Comparison of ENCODE assay signal across 9 mouse cellular contexts in genomic region chr1:135800192-135800950, GRCm38 (mm10). TPM values are rescaled to one million over a fixed set of nuclear protein-coding genes. Genes with fewer than 3 reads are reported as not detected.
DNase-seq lines count a peak whose midpoint lies in the region; ATAC-seq and TF ChIP-seq lines count a peak whose summit lies in the region.
"Had no signal": no experiment of that assay in that cellular context is flagged by ENCODE, and none has a peak within 500 bp of the region (broad histone marks: within the 10 kb centered on the region; RNA-seq: fewer than 3 reads in every experiment).

No protein-coding gene starts in this region.

- WGBS in heart, embryonic 13.5 days = 6% methylated on average over 8 of the region's 8 CpGs
- 57% methylated on average over 8 of the region's 8 CpGs for WGBS in hindbrain, embryonic 10.5 days
- WGBS in liver, embryonic 13.5 days (ENCODE audit: insufficient replicate concordance) = 26% methylated on average over 8 of the region's 8 CpGs

- H3K36me3 ChIP-seq in heart, embryonic 13.5 days = peaks cover 36% of the 10 kb centered on the region
- peaks cover 0 to 4% of the 10 kb centered on the region in 2 experiments; a peak in 2 of 4 replicates for H3K36me3 ChIP-seq in MEL (ENCODE audit: control insufficient read depth in 1 of 2, insufficient read depth in 2 of 2, low read length in 2 of 2)
- H3K36me3 ChIP-seq in hindbrain, embryonic 10.5 days = no peaks in the 10 kb centered on the region
- H3K36me3 ChIP-seq in liver, embryonic 13.5 days = no peaks in the 10 kb centered on the region

- TF ChIP-seq EP300 in MEL (IDR thresholded peaks at IDR 0.05; ENCODE audit: low read depth in 1 of 2, low read length in 2 of 2) = peak in 1 of 2 experiments; percentile 57; a peak in 3 of 4 replicates

- peak overlapping the region; percentile 67 for H3K4me3 ChIP-seq in heart, embryonic 13.5 days
- no peak overlapping the region for H3K4me3 ChIP-seq in MEL (ENCODE audit: control insufficient read depth in 1 of 2, insufficient read depth in 1 of 2, low read depth in 2 of 2, low read length in 2 of 2)
- H3K4me3 ChIP-seq in hindbrain, embryonic 10.5 days = no peak overlapping the region
- H3K4me3 ChIP-seq in liver, embryonic 13.5 days (replicated peaks) = no peak overlapping the region

- H3K9ac ChIP-seq in heart, embryonic 13.5 days = peak overlapping the region; percentile 93
- H3K9ac ChIP-seq in MEL (ENCODE audit: control insufficient read depth, low read depth, low read length, poor library complexity, severe bottlenecking) = no peak overlapping the region
- no peak overlapping the region for H3K9ac ChIP-seq in liver, embryonic 13.5 days

- no peak for TF ChIP-seq RAD21 in MEL (IDR thresholded peaks at IDR 0.05; ENCODE audit: low read depth, low read length)

- H3K4me2 ChIP-seq in heart, embryonic 13.5 days = peak overlapping the region; percentile 78
- H3K4me2 ChIP-seq in liver, embryonic 13.5 days = no peak overlapping the region

- peak overlapping the region; percentile 99 for H3K27ac ChIP-seq in heart, embryonic 13.5 days (replicated peaks)
- H3K27ac ChIP-seq in MEL (ENCODE audit: control insufficient read depth, low read depth, low read length) = no peak overlapping the region
- H3K27ac ChIP-seq in hindbrain, embryonic 10.5 days = peak overlapping the region; percentile 43
- no peak overlapping the region for H3K27ac ChIP-seq in liver, embryonic 13.5 days

- H3K27me3 ChIP-seq in heart, embryonic 13.5 days (replicated peaks) = no peaks in the 10 kb centered on the region
- H3K27me3 ChIP-seq in MEL (ENCODE audit: control insufficient read depth in 1 of 2, insufficient read depth in 2 of 2, low read length in 2 of 2) = no peaks in the 10 kb centered on the region; a peak in 2 of 4 replicates
- H3K27me3 ChIP-seq in hindbrain, embryonic 10.5 days (ENCODE audit: insufficient read depth, poor library complexity, severe bottlenecking) = peaks cover 33% of the 10 kb centered on the region
- peaks cover 16% of the 10 kb centered on the region for H3K27me3 ChIP-seq in liver, embryonic 13.5 days

- no peaks in the 10 kb centered on the region for H3K79me2 ChIP-seq in MEL (ENCODE audit: control insufficient read depth, insufficient read depth, low read length, poor library complexity)

- TF ChIP-seq CTCF in MEL (IDR thresholded peaks at IDR 0.05 in 2 of 3, conservative IDR thresholded peaks at IDR 0.05 in 1 of 3; ENCODE audit: control insufficient read depth in 1 of 3, insufficient read depth in 1 of 3, low read depth in 2 of 3, low read length in 3 of 3, poor library complexity in 1 of 3, severe bottlenecking in 1 of 3) = no peak

- TF ChIP-seq POLR2A in MEL (IDR thresholded peaks at IDR 0.05; ENCODE audit: control insufficient read depth in 1 of 2, insufficient read depth in 1 of 2, low read depth in 1 of 2, low read length in 2 of 2, poor library complexity in 1 of 2) = no peak

- no peaks in the 10 kb centered on the region for H3K9me3 ChIP-seq in heart, embryonic 13.5 days
- H3K9me3 ChIP-seq in MEL (replicated peaks; ENCODE audit: insufficient read depth, low read length) = no peaks in the 10 kb centered on the region
- H3K9me3 ChIP-seq in hindbrain, embryonic 10.5 days = no peaks in the 10 kb centered on the region
- H3K9me3 ChIP-seq in liver, embryonic 13.5 days (replicated peaks) = no peaks in the 10 kb centered on the region

- peaks cover 94% of the 10 kb centered on the region for H3K4me1 ChIP-seq in heart, embryonic 13.5 days
- H3K4me1 ChIP-seq in MEL (ENCODE audit: control insufficient read depth in 1 of 2, insufficient read depth in 2 of 2, low read length in 2 of 2) = peaks cover 0 to 15% of the 10 kb centered on the region in 2 experiments; a peak in 2 of 4 replicates
- H3K4me1 ChIP-seq in hindbrain, embryonic 10.5 days (replicated peaks) = peaks cover 20% of the 10 kb centered on the region
- peaks cover 25% of the 10 kb centered on the region for H3K4me1 ChIP-seq in liver, embryonic 13.5 days (replicated peaks)

- no peak for DNase-seq in heart, adult 9 months (ENCODE audit: low spot score in 2 of 2)
- peak; percentile 41 for DNase-seq in MEL (ENCODE audit: low read depth, low spot score)
- DNase-seq in hindbrain, embryonic 10.5 days (ENCODE audit: low spot score) = no peak
- DNase-seq in liver, embryonic 13.5 days = no peak
- no peak for DNase-seq in right cerebral cortex, adult 18-20 months
- no peak for DNase-seq in adrenal gland, adult 2 months
- DNase-seq in ovary, postnatal 36 days (ENCODE audit: low spot score) = no peak

- peak; percentile 87 for ATAC-seq in heart, embryonic 13.5 days (ENCODE audit: extremely low read depth, insufficient number of reproducible peaks, low FRiP score, low TSS enrichment)
- ATAC-seq in liver, embryonic 13.5 days (ENCODE audit: low read depth) = peak; percentile 54; the same call in 1 of the 2 replicates
- ATAC-seq: inflammation-experienced regulatory T-cells, adult 6 months had no signal

TF ChIP-seq in MEL, 35 proteins besides CTCF, POLR2A, EP300 and RAD21:
- no peak for TF ChIP-seq KAT2A (conservative IDR thresholded peaks at IDR 0.05; ENCODE audit: low read depth, low read length)
- TF ChIP-seq ZKSCAN1 (IDR thresholded peaks at IDR 0.05; ENCODE audit: low read depth, low read length) = no peak
- TF ChIP-seq JUND (IDR thresholded peaks at IDR 0.05; ENCODE audit: low read depth, low read length) = no peak
- TF ChIP-seq GATA1 (IDR thresholded peaks at IDR 0.05; ENCODE audit: low read depth, low read length) = 0 out of 2 replicates have a peak, but pooled peaks have one; percentile 22
- no peak for TF ChIP-seq TBP (IDR thresholded peaks at IDR 0.05; ENCODE audit: low read depth, low read length)
- no peak for TF ChIP-seq MAZ (IDR thresholded peaks at IDR 0.05; ENCODE audit: low read depth, low read length)
- no peak for TF ChIP-seq MXI1 (IDR thresholded peaks at IDR 0.05; ENCODE audit: low read depth, low read length)
- no peak for TF ChIP-seq MAX (IDR thresholded peaks at IDR 0.05; ENCODE audit: low read length)
- TF ChIP-seq TCF12 (IDR thresholded peaks at IDR 0.05; ENCODE audit: low read depth, low read length) = 0 out of 2 replicates have a peak, but pooled peaks have one; percentile 29
- no peak for TF ChIP-seq MYB (IDR thresholded peaks at IDR 0.05; ENCODE audit: low read depth, low read length)

RNA-seq across cellular contexts. Expression of gene Lad1, which starts 18.0 kb away (rescaled TPM):
- 4.0 and 4.4 TPM in 2 replicates for polyA plus RNA-seq in heart, embryonic 13.5 days (2015; fragmentation: Nextera tagmentation; extraction: Ambion mirVana)
- not detected in 2 replicates for total RNA-seq in MEL (2012; rRNA removed)
- polyA plus RNA-seq in MEL (2012; ENCODE audit: insufficient read depth in 1 of 2, insufficient read length in 2 of 2, low read depth in 1 of 2, low replicate concordance in 2 of 2, missing spikeins in 1 of 2) = not detected
- 1.0 and 3.9 TPM in 2 replicates for polyA plus RNA-seq in hindbrain, embryonic 10.5 days (2016; fragmentation: Nextera tagmentation; extraction: Ambion mirVana)
- polyA plus RNA-seq in liver, embryonic 13.5 days (2015; fragmentation: Nextera tagmentation; extraction: Ambion mirVana) = 0.16 and 0.68 TPM in 2 replicates
- total RNA-seq in adrenal gland, adult 2 months (2021) = under 1 TPM; 0.14 to 0.17 TPM
- polyA plus RNA-seq in adrenal gland, adult 2 months (2012; rRNA removed) = 0.38 and 0.40 TPM in 2 replicates

RNA-seq across cellular contexts. Expression of gene Tnni1, which starts 21.1 kb away (rescaled TPM):
- 3,602 and 4,207 TPM in 2 replicates for polyA plus RNA-seq in heart, embryonic 13.5 days (2015; fragmentation: Nextera tagmentation; extraction: Ambion mirVana)
- total RNA-seq in MEL (2012; rRNA removed) = not detected in 2 replicates
- polyA plus RNA-seq in MEL (2012; ENCODE audit: insufficient read depth in 1 of 2, insufficient read length in 2 of 2, low read depth in 1 of 2, low replicate concordance in 2 of 2, missing spikeins in 1 of 2) = under 1 TPM in 1 of 2 experiments, not detected in 1; 0.15 TPM
- polyA plus RNA-seq in hindbrain, embryonic 10.5 days (2016; fragmentation: Nextera tagmentation; extraction: Ambion mirVana) = 0.85 and 3.2 TPM in 2 replicates
- polyA plus RNA-seq in liver, embryonic 13.5 days (2015; fragmentation: Nextera tagmentation; extraction: Ambion mirVana) = 9.7 and 12.3 TPM in 2 replicates
- total RNA-seq in adrenal gland, adult 2 months (2021) = not detected
- 0.15 and 0.28 TPM in 2 replicates for polyA plus RNA-seq in adrenal gland, adult 2 months (2012; rRNA removed)
- polyA plus RNA-seq: inflammation-experienced regulatory T-cells, adult 6 months had no signal

RNA-seq across cellular contexts. Expression of gene Phlda3, which starts 34.5 kb away (rescaled TPM):
- 67.1 and 75.3 TPM in 2 replicates for polyA plus RNA-seq in heart, embryonic 13.5 days (2015; fragmentation: Nextera tagmentation; extraction: Ambion mirVana)
- total RNA-seq in MEL (2012; rRNA removed) = 5.5 and 7.7 TPM in 2 replicates
- polyA plus RNA-seq in MEL (2012; ENCODE audit: insufficient read depth in 1 of 2, insufficient read length in 2 of 2, low read depth in 1 of 2, low replicate concordance in 2 of 2, missing spikeins in 1 of 2) = 10 to 100 TPM in 1 of 2 experiments, not detected in 1; 20.0 TPM
- 19.3 and 21.7 TPM in 2 replicates for polyA plus RNA-seq in hindbrain, embryonic 10.5 days (2016; fragmentation: Nextera tagmentation; extraction: Ambion mirVana)
- 5.7 and 7.1 TPM in 2 replicates for polyA plus RNA-seq in liver, embryonic 13.5 days (2015; fragmentation: Nextera tagmentation; extraction: Ambion mirVana)
- total RNA-seq in adrenal gland, adult 2 months (2021) = 10 to 100 TPM; 35.1 to 83.1 TPM
- 119 and 180 TPM in 2 replicates for polyA plus RNA-seq in adrenal gland, adult 2 months (2012; rRNA removed)

RNA-seq across cellular contexts. Expression of gene Tnnt2, which starts 35.8 kb away (rescaled TPM):
- polyA plus RNA-seq in heart, embryonic 13.5 days (2015; fragmentation: Nextera tagmentation; extraction: Ambion mirVana) = 5,554 and 6,221 TPM in 2 replicates
- not detected in 2 replicates for total RNA-seq in MEL (2012; rRNA removed)
- polyA plus RNA-seq in MEL (2012; ENCODE audit: insufficient read depth in 1 of 2, insufficient read length in 2 of 2, low read depth in 1 of 2, low replicate concordance in 2 of 2, missing spikeins in 1 of 2) = not detected
- polyA plus RNA-seq in hindbrain, embryonic 10.5 days (2016; fragmentation: Nextera tagmentation; extraction: Ambion mirVana) = 0.35 and 2.9 TPM in 2 replicates
- 4.3 and 19.2 TPM in 2 replicates for polyA plus RNA-seq in liver, embryonic 13.5 days (2015; fragmentation: Nextera tagmentation; extraction: Ambion mirVana)
- total RNA-seq in adrenal gland, adult 2 months (2021) = 1 to 10 TPM; 3.1 to 5.7 TPM
- polyA plus RNA-seq in adrenal gland, adult 2 months (2012; rRNA removed) = 0.66 and 1.00 TPM in 2 replicates

Comparison
In these comparisons a context has a peak if more than half of its experiments do, and no peak if none do; other contexts are left out.
1. H3K27ac ChIP-seq: peak in heart, embryonic 13.5 days (single experiment) and hindbrain, embryonic 10.5 days (single experiment); none in MEL (single experiment) and liver, embryonic 13.5 days (single experiment).
2. RNA of gene Tnni1, which starts 21.1 kb away (polyA plus RNA-seq): 3,602 to 4,207 TPM in heart, embryonic 13.5 days; 9.7 to 12.3 TPM in liver, embryonic 13.5 days, 0.85 to 3.2 TPM in hindbrain, embryonic 10.5 days, 0.15 TPM in MEL and 0.15 to 0.28 TPM in adrenal gland, adult 2 months; every median in the first group is over 100 times any median in the second.